Mouse (Mus musculus) heart, embryonic 12.5 days (tissue): ENCODE data around the gene Cyp2d40. TPM values are rescaled to one million over a fixed set of nuclear protein-coding genes. Genes with fewer than 3 reads are reported as not detected.
"Not testable (repeated sequence)": the region's sequence is repeated elsewhere in the genome, so short reads cannot be mapped to it uniquely, and the experiment has no call there.

Experiments used
- ATAC-seq: fragments of 200-750 bp; cut with Nextera tagmentation; 2 replicates; pipeline ENCODE4 v1.8.0; 2017; ENCODE audit warnings: moderate TSS enrichment, moderate library complexity; ENCODE audit not compliant: insufficient number of reproducible peaks, low FRiP score
- H3K27ac ChIP-seq: fragments of 300-500 bp; sonication (generic); 2 replicates; pipeline ENCODE4 v1.5.1; 2016; ENCODE audit warnings: mild to moderate bottlenecking, moderate library complexity; ENCODE audit not compliant: poor library complexity, severe bottlenecking
- H3K27me3 ChIP-seq: fragments of 300-500 bp; sonication (generic); replicated peaks from 2 replicates; pipeline ENCODE4 v1.6.1; 2016; ENCODE audit warnings: mild to moderate bottlenecking, moderate library complexity
- H3K36me3 ChIP-seq: fragments of 300-500 bp; sonication (generic); 2 replicates; pipeline ENCODE4 v1.6.1; 2016; ENCODE audit warnings: mild to moderate bottlenecking, moderate library complexity
- H3K4me1 ChIP-seq: fragments of 300-500 bp; sonication (generic); replicated peaks from 2 replicates; pipeline ENCODE4 v1.6.1; 2016; ENCODE audit warnings: mild to moderate bottlenecking
- H3K4me2 ChIP-seq: fragments of 300-500 bp; sonication (generic); 2 replicates; pipeline ENCODE4 v1.6.1; 2016; ENCODE audit warnings: mild to moderate bottlenecking, moderate library complexity
- H3K4me3 ChIP-seq: fragments of 300-500 bp; sonication (generic); 2 replicates; pipeline ENCODE4 v1.5.1; 2016; ENCODE audit warnings: mild to moderate bottlenecking
- H3K9ac ChIP-seq: fragments of 300-500 bp; sonication (generic); 2 replicates; pipeline ENCODE4 v1.6.1; 2016; ENCODE audit warnings: mild to moderate bottlenecking, moderate library complexity
- H3K9me3 ChIP-seq: fragments of 300-500 bp; sonication (generic); replicated peaks from 2 replicates; pipeline ENCODE4 v1.6.1; 2016; ENCODE audit warnings: mild to moderate bottlenecking, moderate library complexity
- WGBS: fragments of 180-500 bp; shearing (Covaris S2); methylation state at CpG from one replicate; pipeline ENCODE4 v1.1.7; 2016; 5-methylcytosine and 5-hydroxymethylcytosine counted together
- microRNA-seq: library from miRNA; unstranded; fragments of <30 nt; microRNA quantifications from one replicate; pipeline ENCODE4, GENCODE M21; 2017
- polyA plus RNA-seq: library from polyadenylated mRNA; unstranded; fragments of >200 nt; fragmentation: Nextera tagmentation; extraction: Ambion mirVana; gene quantifications from 2 replicates; pipeline ENCODE4 v1.2.1, GENCODE M21; 2016

The Cyp2d40 gene
- polyA plus RNA-seq, 1 experiment from 2014 or later: not detected

DNA sequence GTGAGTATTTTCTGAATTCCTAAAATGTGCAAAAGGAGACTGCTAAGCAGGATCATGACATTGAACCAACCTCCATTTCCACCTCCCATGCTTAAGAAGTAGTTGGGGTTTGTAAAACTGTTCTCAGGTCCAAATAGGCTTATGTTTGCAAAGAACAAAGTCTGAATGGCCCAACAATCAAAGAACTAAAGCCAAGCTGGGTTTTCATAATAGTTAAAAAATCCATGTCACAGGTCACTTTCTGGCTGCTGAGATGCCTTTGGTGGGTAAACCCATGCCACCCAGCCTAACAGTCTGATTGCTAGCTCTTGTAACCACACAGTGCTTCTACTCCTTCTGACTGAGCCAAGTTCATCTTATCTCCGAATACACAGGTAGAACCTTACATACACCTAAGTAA lies 20.6 kb upstream of the Cyp2d40 start:
- ATAC-seq: no peak

DNA sequence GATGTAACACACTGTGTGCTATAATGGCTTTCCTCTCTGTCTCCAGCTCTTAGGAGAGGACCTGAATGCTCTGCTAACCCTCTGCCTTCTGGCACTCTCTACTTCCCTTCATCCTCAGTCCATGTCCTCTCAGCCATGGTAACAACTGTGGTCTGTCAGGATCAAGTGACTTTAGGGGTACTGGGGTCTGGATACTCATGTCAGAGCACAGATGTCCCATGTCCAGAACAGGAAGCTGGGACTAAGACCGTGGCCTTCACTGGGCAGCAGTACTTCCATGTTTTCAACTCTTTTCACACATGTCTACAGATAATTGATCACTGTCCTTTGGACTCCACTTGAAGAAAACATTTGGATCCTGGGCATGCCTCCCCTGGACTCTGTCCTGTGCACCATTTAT lies 19.8 kb upstream of the Cyp2d40 start:
- Histone ChIP-seq H3K36me3 (no peaks in the 10 kb centered on the region), H3K9me3 (no peaks in the 10 kb centered on the region), H3K27ac (no peak overlapping the region), H3K4me1 (no peaks in the 10 kb centered on the region), H3K9ac (no peak overlapping the region), H3K27me3 (no peaks in the 10 kb centered on the region), H3K4me3 (no peak overlapping the region), H3K4me2 (no peak overlapping the region)
- WGBS: 79% methylated on average over 1 of the region's 1 CpGs
- ATAC-seq: no peak

More for the DNA sequence above, 20.6 kb upstream of the Cyp2d40 start:
- Histone ChIP-seq H3K4me2 (no peak overlapping the region), H3K4me1 (no peaks in the 10 kb centered on the region), H3K36me3 (no peaks in the 10 kb centered on the region), H3K9me3 (no peaks in the 10 kb centered on the region), H3K27ac (no peak overlapping the region), H3K9ac (no peak overlapping the region), H3K4me3 (no peak overlapping the region), H3K27me3 (no peaks in the 10 kb centered on the region)
- 73% methylated on average over 1 of the region's 1 CpGs for WGBS

- H3K36me3 ChIP-seq, H3K27me3 ChIP-seq, H3K4me1 ChIP-seq, H3K9ac ChIP-seq, H3K4me3 ChIP-seq, H3K9me3 ChIP-seq, H3K27ac ChIP-seq, ATAC-seq, H3K4me2 ChIP-seq: not testable (repeated sequence)
- WGBS: 83% methylated on average over 5 of the region's 5 CpGs
These were observed 13.9 kb upstream of the Cyp2d40 start for GRCm38 (mm10) chr15:82777856-82778255.

DNA sequence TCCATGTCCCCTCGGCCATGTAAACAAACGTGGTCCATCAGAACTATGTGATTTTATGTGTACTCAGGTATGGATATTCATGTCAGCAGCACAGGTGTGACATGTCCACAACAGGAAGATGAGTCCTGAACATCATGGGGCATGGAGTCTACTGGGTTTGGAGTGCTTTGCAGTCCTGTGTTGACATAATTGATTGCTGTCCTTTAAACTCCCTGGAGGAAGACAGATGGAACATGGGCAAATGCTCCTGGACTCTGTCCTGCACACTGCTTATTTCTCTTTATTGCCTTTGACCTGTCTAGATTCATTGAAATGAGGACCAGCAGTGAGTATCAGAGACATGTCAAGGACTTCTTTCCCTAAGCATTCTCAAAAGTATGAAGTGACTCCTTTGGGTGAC lies 2.0 kb upstream of the Cyp2d40 start:
- no peak for ATAC-seq
- H3K27me3 ChIP-seq: no peaks in the 10 kb centered on the region
- no peak overlapping the region for H3K4me2 ChIP-seq
- H3K4me3 ChIP-seq: no peak overlapping the region
- H3K9me3 ChIP-seq: no peaks in the 10 kb centered on the region
- H3K27ac ChIP-seq: no peak overlapping the region
- no peaks in the 10 kb centered on the region for H3K36me3 ChIP-seq
- H3K9ac ChIP-seq: no peak overlapping the region
- H3K4me1 ChIP-seq: no peaks in the 10 kb centered on the region
- WGBS: 83% methylated on average over 2 of the region's 2 CpGs

DNA sequence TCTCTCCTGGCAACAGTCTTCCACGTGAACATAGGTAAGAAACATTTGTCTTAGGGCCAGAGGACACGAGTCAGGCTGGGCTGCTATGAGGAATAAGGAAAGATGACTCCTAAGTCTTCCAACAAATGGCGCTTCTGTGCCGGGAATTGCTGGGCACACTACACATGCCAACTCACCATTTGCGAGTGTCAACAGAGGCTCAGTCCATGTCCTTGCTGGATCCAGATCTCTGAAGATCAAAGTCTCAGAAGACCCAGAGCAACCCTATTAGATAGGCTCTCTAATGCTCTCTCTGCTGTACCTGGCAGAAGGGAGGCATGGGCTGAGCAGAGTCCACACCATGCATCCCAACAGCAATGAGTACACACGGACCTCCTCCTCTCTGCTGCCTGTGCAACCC lies 898 bp upstream of the Cyp2d40 start:
- no peak overlapping the region for H3K4me2 ChIP-seq
- H3K9ac ChIP-seq: no peak overlapping the region
- H3K27me3 ChIP-seq: no peaks in the 10 kb centered on the region
- H3K9me3 ChIP-seq: no peaks in the 10 kb centered on the region
- H3K4me1 ChIP-seq: no peaks in the 10 kb centered on the region
- H3K4me3 ChIP-seq: no peak overlapping the region
- H3K36me3 ChIP-seq: no peaks in the 10 kb centered on the region
- ATAC-seq: no peak
- WGBS: 75% methylated on average over 6 of the region's 6 CpGs
- H3K27ac ChIP-seq: no peak overlapping the region

- no peaks in the 10 kb centered on the region for H3K4me1 ChIP-seq
- H3K9me3 ChIP-seq: peaks cover 9% of the 10 kb centered on the region
- H3K27me3 ChIP-seq: no peaks in the 10 kb centered on the region
- no peak for ATAC-seq
- H3K4me2 ChIP-seq: no peak overlapping the region
- no peaks in the 10 kb centered on the region for H3K36me3 ChIP-seq
- no peak overlapping the region for H3K27ac ChIP-seq
- no peak overlapping the region for H3K9ac ChIP-seq
- 45% methylated on average over 1 of the region's 1 CpGs for WGBS
- H3K4me3 ChIP-seq: no peak overlapping the region
These were observed 15.8 kb downstream of the Cyp2d40 start for GRCm38 (mm10) chr15:82748141-82748540.

GRCm38 (mm10) chr15:82747516-82747915 lies 16.5 kb downstream of the Cyp2d40 start:
- no peak overlapping the region for H3K4me3 ChIP-seq
- H3K9me3 ChIP-seq: peaks cover 9% of the 10 kb centered on the region
- no peaks in the 10 kb centered on the region for H3K36me3 ChIP-seq
- no peak overlapping the region for H3K4me2 ChIP-seq
- no peaks in the 10 kb centered on the region for H3K4me1 ChIP-seq
- H3K27ac ChIP-seq: no peak overlapping the region
- WGBS: 40% methylated on average over 1 of the region's 1 CpGs
- ATAC-seq: no peak
- no peak overlapping the region for H3K9ac ChIP-seq
- H3K27me3 ChIP-seq: no peaks in the 10 kb centered on the region

GRCm38 (mm10) chr15:82733331-82733925 lies 30.6 kb downstream of the Cyp2d40 start:
- not testable (repeated sequence) for H3K4me1 ChIP-seq, H3K9me3 ChIP-seq, H3K4me2 ChIP-seq, H3K36me3 ChIP-seq, ATAC-seq, H3K27me3 ChIP-seq, H3K4me3 ChIP-seq, H3K9ac ChIP-seq, H3K27ac ChIP-seq
- 84% methylated on average over 4 of the region's 4 CpGs for WGBS

Small RNA genes lying within 50 kb of the gene (microRNA-seq; reads per million reads assigned to microRNA genes)
- not detected for gene Gm27618

Other genes starting within 250 kb of the Cyp2d40 start
- gene Cyp2d12, start 209.1 kb downstream of the Cyp2d40 start, polyA plus RNA-seq: not detected in 2 replicates
- gene Cyp2d34, start 143.2 kb downstream of the Cyp2d40 start, polyA plus RNA-seq: not detected in 2 replicates
- not detected in 2 replicates for gene Cyp2d26, start 30.1 kb upstream of the Cyp2d40 start, polyA plus RNA-seq
- gene Tcf20, start 223.7 kb upstream of the Cyp2d40 start, polyA plus RNA-seq: 5.4 and 6.4 TPM in 2 replicates